Mouse (Mus musculus): ENCODE measurements at regions not wholly inside any gene's neighbourhood (a gene's known extent, or its start where the extent isn't known, plus 50 kb on each side); places are given as distances from the start of the nearest gene placed in this dataset.
A peak's percentile ranks its signal among the peaks of the same experiment; 100 is the strongest.

- Histone ChIP-seq H3K36me3 (no peaks in the 10 kb centered on the region), H3K4me3 (no peak overlapping the region), H3K27me3 (no peaks in the 10 kb centered on the region), H3K9me3 (no peaks in the 10 kb centered on the region), H3K4me2 (no peak overlapping the region), H3K9ac (no peak overlapping the region), H3K27ac (replicated peaks) (no peak overlapping the region), H3K4me1 (replicated peaks) (no peaks in the 10 kb centered on the region)
- ATAC-seq (ENCODE audit: low FRiP score, low read depth), result no peak
- 70% methylated on average over 1 of the region's 1 CpGs for WGBS
Observed at GRCm38 (mm10) chr16:79718230-79718629, 627.3 kb upstream of the Tmprss15 start.

GRCm38 (mm10) chr16:79692444-79692843, 601.5 kb upstream of the Tmprss15 start:
- Histone ChIP-seq H3K9ac (no peak overlapping the region), H3K27ac (replicated peaks) (no peak overlapping the region), H3K27me3 (no peaks in the 10 kb centered on the region), H3K9me3 (no peaks in the 10 kb centered on the region), H3K4me1 (replicated peaks) (no peaks in the 10 kb centered on the region), H3K4me3 (no peak overlapping the region), H3K4me2 (no peak overlapping the region), H3K36me3 (no peaks in the 10 kb centered on the region)
- 23% methylated on average over 2 of the region's 2 CpGs for WGBS
- ATAC-seq (ENCODE audit: low FRiP score, low read depth), result no peak

GRCm38 (mm10) chr16:79651162-79651741, 560.4 kb upstream of the Tmprss15 start:
- ATAC-seq (ENCODE audit: low FRiP score, low read depth), result no peak
- no peak overlapping the region for H3K9ac ChIP-seq
- H3K36me3 ChIP-seq, result no peaks in the 10 kb centered on the region
- H3K4me1 ChIP-seq (replicated peaks), result no peaks in the 10 kb centered on the region
- H3K27ac ChIP-seq (replicated peaks), result no peak overlapping the region
- 45% methylated on average over 6 of the region's 6 CpGs for WGBS
- no peak overlapping the region for H3K4me3 ChIP-seq
- no peak overlapping the region for H3K4me2 ChIP-seq
- H3K9me3 ChIP-seq, result no peaks in the 10 kb centered on the region
- H3K27me3 ChIP-seq, result no peaks in the 10 kb centered on the region

- Histone ChIP-seq H3K4me3 (no peak overlapping the region), H3K9me3 (no peaks in the 10 kb centered on the region), H3K4me2 (no peak overlapping the region), H3K9ac (no peak overlapping the region), H3K27ac (replicated peaks) (no peak overlapping the region), H3K27me3 (no peaks in the 10 kb centered on the region), H3K36me3 (no peaks in the 10 kb centered on the region), H3K4me1 (replicated peaks) (no peaks in the 10 kb centered on the region)
- WGBS, result 67% methylated on average over 3 of the region's 3 CpGs
- ATAC-seq (ENCODE audit: low FRiP score, low read depth), result no peak
Observed at GRCm38 (mm10) chr16:79640898-79641297, 550.0 kb upstream of the Tmprss15 start.

- WGBS, result 66% methylated on average over 1 of the region's 1 CpGs
- H3K9ac ChIP-seq, result no peak overlapping the region
- no peaks in the 10 kb centered on the region for H3K9me3 ChIP-seq
- no peak for ATAC-seq (ENCODE audit: low FRiP score, low read depth)
- H3K4me2 ChIP-seq, result no peak overlapping the region
- no peaks in the 10 kb centered on the region for H3K36me3 ChIP-seq
- H3K27me3 ChIP-seq, result no peaks in the 10 kb centered on the region
- H3K27ac ChIP-seq (replicated peaks), result no peak overlapping the region
- H3K4me3 ChIP-seq, result no peak overlapping the region
- no peaks in the 10 kb centered on the region for H3K4me1 ChIP-seq (replicated peaks)
Observed at GRCm38 (mm10) chr16:79627139-79627538, 536.2 kb upstream of the Tmprss15 start.

- Histone ChIP-seq H3K9me3 (no peaks in the 10 kb centered on the region), H3K4me3 (no peak overlapping the region), H3K4me2 (no peak overlapping the region), H3K27me3 (no peaks in the 10 kb centered on the region), H3K9ac (no peak overlapping the region), H3K4me1 (replicated peaks) (no peaks in the 10 kb centered on the region), H3K36me3 (no peaks in the 10 kb centered on the region), H3K27ac (replicated peaks) (no peak overlapping the region)
- 82% methylated on average over 5 of the region's 5 CpGs for WGBS
- no peak for ATAC-seq (ENCODE audit: low FRiP score, low read depth)
Observed at GRCm38 (mm10) chr16:79611002-79611401, 520.1 kb upstream of the Tmprss15 start.

- ATAC-seq (ENCODE audit: low FRiP score, low read depth), result no peak
- WGBS, result 83% methylated on average over 3 of the region's 3 CpGs
Observed at GRCm38 (mm10) chr16:79590891-79591290, 500.0 kb upstream of the Tmprss15 start.

GRCm38 (mm10) chr16:79585745-79586144, 494.8 kb upstream of the Tmprss15 start:
- Histone ChIP-seq H3K9ac (no peak overlapping the region), H3K27me3 (no peaks in the 10 kb centered on the region), H3K4me2 (no peak overlapping the region), H3K27ac (replicated peaks) (no peak overlapping the region), H3K9me3 (no peaks in the 10 kb centered on the region), H3K4me1 (replicated peaks) (no peaks in the 10 kb centered on the region), H3K4me3 (no peak overlapping the region), H3K36me3 (no peaks in the 10 kb centered on the region)
- ATAC-seq (ENCODE audit: low FRiP score, low read depth), result no peak

More at GRCm38 (mm10) chr16:79590891-79591290, 500.0 kb upstream of the Tmprss15 start:
- Histone ChIP-seq H3K27me3 (no peaks in the 10 kb centered on the region), H3K4me2 (no peak overlapping the region), H3K4me1 (replicated peaks) (no peaks in the 10 kb centered on the region), H3K27ac (replicated peaks) (no peak overlapping the region), H3K36me3 (no peaks in the 10 kb centered on the region), H3K9me3 (no peaks in the 10 kb centered on the region), H3K9ac (no peak overlapping the region), H3K4me3 (no peak overlapping the region)

GRCm38 (mm10) chr16:79570867-79571266, 480.0 kb upstream of the Tmprss15 start:
- no peaks in the 10 kb centered on the region for H3K27me3 ChIP-seq
- ATAC-seq (ENCODE audit: low FRiP score, low read depth), result no peak
- H3K36me3 ChIP-seq, result no peaks in the 10 kb centered on the region
- H3K9ac ChIP-seq, result no peak overlapping the region
- 85% methylated on average over 2 of the region's 2 CpGs for WGBS
- no peak overlapping the region for H3K4me3 ChIP-seq
- no peaks in the 10 kb centered on the region for H3K4me1 ChIP-seq (replicated peaks)
- no peak overlapping the region for H3K4me2 ChIP-seq
- no peak overlapping the region for H3K27ac ChIP-seq (replicated peaks)
- no peaks in the 10 kb centered on the region for H3K9me3 ChIP-seq

- 67% methylated on average over 2 of the region's 2 CpGs for WGBS
Observed at GRCm38 (mm10) chr16:79534370-79534769, 443.5 kb upstream of the Tmprss15 start.

GRCm38 (mm10) chr16:79492493-79492892, 401.6 kb upstream of the Tmprss15 start:
- H3K36me3 ChIP-seq, result no peaks in the 10 kb centered on the region
- no peaks in the 10 kb centered on the region for H3K9me3 ChIP-seq
- H3K4me2 ChIP-seq, result no peak overlapping the region
- H3K9ac ChIP-seq, result no peak overlapping the region
- no peak overlapping the region for H3K27ac ChIP-seq (replicated peaks)
- no peaks in the 10 kb centered on the region for H3K27me3 ChIP-seq
- no peak overlapping the region for H3K4me3 ChIP-seq
- H3K4me1 ChIP-seq (replicated peaks), result no peaks in the 10 kb centered on the region
- ATAC-seq (ENCODE audit: low FRiP score, low read depth), result 0 out of 2 replicates have a peak, but pooled peaks have one; percentile 30
- 35% methylated on average over 3 of the region's 3 CpGs for WGBS

More at GRCm38 (mm10) chr16:79534370-79534769, 443.5 kb upstream of the Tmprss15 start:
- Histone ChIP-seq H3K27me3 (no peaks in the 10 kb centered on the region), H3K4me2 (no peak overlapping the region), H3K9me3 (no peaks in the 10 kb centered on the region), H3K9ac (no peak overlapping the region), H3K4me3 (no peak overlapping the region), H3K27ac (replicated peaks) (no peak overlapping the region), H3K4me1 (replicated peaks) (no peaks in the 10 kb centered on the region), H3K36me3 (no peaks in the 10 kb centered on the region)
- no peak for ATAC-seq (ENCODE audit: low FRiP score, low read depth)

GRCm38 (mm10) chr16:79450871-79451270, 360.0 kb upstream of the Tmprss15 start:
- H3K9me3 ChIP-seq, result no peaks in the 10 kb centered on the region
- no peaks in the 10 kb centered on the region for H3K4me1 ChIP-seq (replicated peaks)
- ATAC-seq (ENCODE audit: low FRiP score, low read depth), result no peak
- H3K27ac ChIP-seq (replicated peaks), result no peak overlapping the region
- WGBS, result 60% methylated on average over 2 of the region's 2 CpGs
- no peak overlapping the region for H3K9ac ChIP-seq
- no peak overlapping the region for H3K4me2 ChIP-seq
- H3K36me3 ChIP-seq, result no peaks in the 10 kb centered on the region
- no peak overlapping the region for H3K4me3 ChIP-seq
- H3K27me3 ChIP-seq, result no peaks in the 10 kb centered on the region

GRCm38 (mm10) chr16:79449732-79450131, 358.8 kb upstream of the Tmprss15 start:
- peak; percentile 89 for ATAC-seq (ENCODE audit: low FRiP score, low read depth)
- no peaks in the 10 kb centered on the region for H3K4me1 ChIP-seq (replicated peaks)
- H3K4me3 ChIP-seq, result no peak overlapping the region
- WGBS, result 17% methylated on average over 1 of the region's 1 CpGs
- H3K9me3 ChIP-seq, result no peaks in the 10 kb centered on the region
- no peaks in the 10 kb centered on the region for H3K36me3 ChIP-seq
- H3K27ac ChIP-seq (replicated peaks), result no peak overlapping the region
- H3K4me2 ChIP-seq, result no peak overlapping the region
- no peak overlapping the region for H3K9ac ChIP-seq
- no peaks in the 10 kb centered on the region for H3K27me3 ChIP-seq

Data from hindbrain, embryonic 15.5 days (tissue).